Mouse (Mus musculus) large intestine, adult 2 months (tissue): ENCODE results near the gene Coro1b. TPM values are rescaled to one million over a fixed set of nuclear protein-coding genes. Genes with fewer than 3 reads are reported as not detected.

Experiments
- DNase-seq: peaks from one replicate; pipeline ENCODE4 v3.0.0-alpha.2; 2012; ENCODE audit warnings: low read depth, low spot score
- WGBS: fragments of 180-500 bp; shearing (Covaris S2); methylation state at CpG from one replicate; pipeline ENCODE4 v1.1.7; 2018; 5-methylcytosine and 5-hydroxymethylcytosine counted together
- polyA plus RNA-seq: library from polyadenylated mRNA; depleted of rRNA; stranded (reverse); fragments of >200 nt; gene quantifications from 2 replicates; pipeline ENCODE4 v1.2.3, GENCODE M21; 2012

Coro1b gene
- polyA plus RNA-seq, 1 experiment: 385 TPM

GRCm38 (mm10) chr19:4180411-4180810 is 32.0 kb downstream of the Coro1b start:
- 86% methylated on average over 7 of the region's 7 CpGs for WGBS
- no peak for DNase-seq

GRCm38 (mm10) chr19:4181892-4182291 is 33.5 kb downstream of the Coro1b start:
- 24% methylated on average over 3 of the region's 3 CpGs for WGBS
- peak; percentile 64 for DNase-seq

GRCm38 (mm10) chr19:4183689-4184088 is 35.3 kb downstream of the Coro1b start:
- 93% methylated on average over 2 of the region's 2 CpGs for WGBS
- no peak for DNase-seq

- 63% methylated on average over 15 of the region's 15 CpGs for WGBS
- no peak for DNase-seq
Observed at GRCm38 (mm10) chr19:4184976-4185975, 36.9 kb downstream of the Coro1b start.

- whole genome bisulfite sequencing: 74% methylated on average over 3 of the region's 3 CpGs
- DNase-seq: no peak
Observed at GRCm38 (mm10) chr19:4187303-4187702, 38.9 kb downstream of the Coro1b start.

- no peak for DNase-seq
- 90% methylated on average over 12 of the region's 12 CpGs for WGBS
Observed at GRCm38 (mm10) chr19:4189051-4189620, 40.7 kb downstream of the Coro1b start.

DNA sequence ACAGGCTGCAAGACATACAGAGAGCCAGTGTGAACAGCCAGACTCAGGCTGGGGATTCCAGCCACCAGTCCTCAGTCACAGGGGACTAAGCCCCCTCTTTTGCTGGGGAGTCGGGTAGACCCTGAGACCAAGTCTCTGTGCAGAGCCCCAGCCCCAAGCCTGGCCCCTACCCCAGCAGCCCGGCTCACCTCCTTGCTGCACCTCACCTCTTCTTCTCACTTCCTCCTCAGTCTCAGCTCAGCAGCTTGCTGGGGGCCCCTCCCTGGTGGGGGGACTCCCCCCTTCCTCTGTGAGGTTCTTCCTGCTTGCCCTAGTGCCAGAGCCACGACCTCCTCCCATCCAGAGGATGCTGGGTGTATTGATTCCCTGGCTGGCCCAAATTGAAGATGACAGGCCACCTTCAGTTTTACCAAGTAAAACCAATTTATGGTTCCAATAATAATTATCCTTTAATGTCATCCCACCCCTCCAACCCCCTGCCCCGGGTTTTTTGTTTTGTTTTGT is 42.5 kb downstream of the Coro1b start, which contains the start of gene Tbc1d10c:
Tbc1d10c (minus strand) TSS at position 454 of the 504 bp plus-strand sequence.
- WGBS: 38% methylated on average over 4 of the region's 4 CpGs
- DNase-seq: no peak

DNA sequence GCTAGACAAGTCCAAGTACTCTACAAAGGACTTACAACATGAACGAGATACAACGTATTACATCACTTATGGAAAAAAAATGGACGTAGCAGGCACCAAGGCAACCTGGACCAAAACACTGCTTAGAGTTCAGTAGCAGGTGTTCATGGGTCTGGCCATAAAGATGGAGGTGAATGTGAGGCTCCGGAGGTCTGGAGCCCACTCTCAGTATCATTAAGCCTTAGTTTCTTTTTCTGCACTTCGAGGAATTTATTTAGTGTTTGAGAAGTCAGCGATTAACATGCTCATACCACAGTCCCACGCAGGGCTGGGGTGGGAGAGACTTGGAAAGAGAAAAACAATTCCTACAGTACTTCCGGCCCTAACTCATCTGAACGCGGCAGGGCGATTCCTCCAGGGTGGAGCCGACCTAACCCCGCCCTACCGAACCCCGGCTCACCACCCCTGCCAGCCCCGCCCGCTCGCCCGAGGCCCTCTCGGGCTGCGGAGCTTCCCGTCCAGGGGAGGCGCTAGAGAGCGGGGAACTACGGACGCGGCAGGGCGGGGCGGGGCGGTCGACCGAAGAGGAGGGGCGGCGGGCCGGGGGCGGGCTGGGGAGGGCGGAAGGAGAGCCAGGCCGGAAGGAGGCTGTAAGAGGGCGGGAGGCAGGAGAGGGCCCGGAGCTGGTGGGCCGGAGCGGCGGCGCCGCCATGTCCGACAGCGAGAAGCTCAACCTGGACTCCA is 43.3 kb downstream of the Coro1b start, which contains the start of gene Ppp1ca:
Ppp1ca (plus strand) TSS at position 538 of the 723 bp plus-strand sequence.
- peak; percentile 85 for DNase-seq
- under 1% methylated on average over 47 of the region's 47 CpGs for whole genome bisulfite sequencing

DNA sequence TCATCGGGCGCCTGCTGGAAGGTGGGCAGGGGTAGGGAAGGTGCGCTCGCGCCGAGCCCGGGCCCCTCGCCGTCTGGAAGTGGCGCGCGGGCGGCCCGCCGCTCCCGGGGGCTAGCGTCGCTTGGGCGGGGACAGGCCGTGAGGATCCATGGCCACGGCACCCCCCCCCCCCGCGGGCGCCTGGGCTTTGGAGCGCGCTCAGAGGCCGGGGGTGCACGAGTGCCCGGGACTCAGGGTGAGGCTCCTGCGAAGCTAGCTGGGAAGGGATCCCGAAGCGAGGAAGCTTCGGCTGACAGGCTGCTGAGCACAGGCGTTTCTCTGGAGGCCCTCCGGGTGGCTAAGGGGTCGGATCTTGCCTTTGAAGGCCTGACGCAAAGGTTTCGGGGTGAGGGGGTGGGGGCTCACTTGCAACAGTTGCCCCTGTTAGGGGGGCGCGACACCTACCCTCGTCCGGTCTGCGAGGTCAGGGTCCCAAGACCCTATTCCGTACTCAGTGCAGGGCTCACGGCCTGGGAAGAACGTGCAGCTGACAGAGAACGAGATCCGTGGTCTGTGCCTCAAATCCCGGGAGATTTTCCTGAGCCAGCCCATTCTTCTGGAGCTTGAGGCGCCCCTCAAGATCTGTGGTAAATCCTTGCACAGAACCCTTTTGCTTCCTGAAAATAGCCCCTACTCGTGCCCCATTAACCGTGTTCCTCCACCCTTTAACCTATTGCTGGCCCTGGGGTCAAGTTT is 44.0 kb downstream of the Coro1b start:
- no peak for DNase-seq
- WGBS: under 1% methylated on average over 52 of the region's 52 CpGs

DNA sequence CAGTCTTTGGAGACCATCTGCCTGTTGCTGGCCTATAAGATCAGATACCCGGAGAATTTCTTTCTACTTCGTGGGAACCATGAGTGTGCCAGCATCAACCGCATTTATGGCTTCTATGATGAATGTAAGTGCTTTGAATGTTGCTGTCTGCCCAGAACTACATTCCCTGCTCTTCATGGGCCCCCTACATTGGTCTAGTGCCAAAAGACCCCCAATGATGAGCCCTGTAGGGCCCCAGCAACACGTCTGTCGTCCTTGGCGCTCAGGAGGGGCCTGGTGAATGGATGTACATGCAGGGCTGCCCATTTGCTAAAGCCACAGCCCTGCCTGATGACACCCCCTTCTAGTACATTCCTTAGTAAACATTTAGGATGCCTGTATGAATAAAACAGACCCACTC is 44.7 kb downstream of the Coro1b start:
- no peak for DNase-seq
- WGBS: 38% methylated on average over 6 of the region's 6 CpGs

GRCm38 (mm10) chr19:4194021-4194724 is 45.8 kb downstream of the Coro1b start:
- WGBS: 81% methylated on average over 8 of the region's 8 CpGs
- DNase-seq: no peak

DNA sequence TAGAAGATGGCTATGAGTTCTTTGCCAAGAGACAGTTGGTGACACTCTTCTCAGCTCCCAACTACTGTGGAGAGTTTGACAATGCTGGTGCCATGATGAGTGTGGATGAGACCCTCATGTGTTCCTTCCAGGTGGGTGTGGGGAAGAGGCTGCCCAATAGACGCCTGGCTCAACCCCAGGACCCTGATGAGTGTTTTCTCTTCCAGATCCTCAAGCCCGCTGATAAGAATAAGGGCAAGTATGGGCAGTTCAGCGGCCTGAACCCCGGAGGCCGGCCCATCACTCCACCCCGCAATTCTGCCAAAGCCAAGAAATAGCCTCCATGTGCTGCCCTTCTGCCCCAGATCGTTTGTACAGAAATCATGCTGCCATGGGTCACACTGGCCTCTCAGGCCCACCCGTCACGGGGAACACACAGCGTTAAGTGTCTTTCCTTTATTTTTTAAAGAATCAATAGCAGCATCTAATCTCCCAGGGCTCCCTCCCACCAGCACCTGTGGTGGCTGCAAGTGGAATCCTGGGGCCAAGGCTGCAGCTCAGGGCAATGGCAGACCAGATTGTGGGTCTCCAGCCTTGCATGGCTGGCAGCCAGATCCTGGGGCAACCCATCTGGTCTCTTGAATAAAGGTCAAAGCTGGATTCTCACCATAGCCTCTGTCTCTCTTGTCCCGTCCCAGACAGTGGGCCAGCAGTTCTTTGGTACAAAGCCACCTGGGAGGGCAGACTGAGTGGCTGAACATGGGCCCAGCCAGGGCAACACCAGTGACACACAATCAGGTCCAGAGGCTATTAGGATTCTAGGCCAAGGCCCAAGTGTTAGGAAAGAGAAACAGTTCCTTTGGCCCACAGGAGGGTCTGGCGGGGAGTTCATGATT is 46.6 kb downstream of the Coro1b start:
- no peak for DNase-seq
- WGBS: 70% methylated on average over 12 of the region's 12 CpGs

GRCm38 (mm10) chr19:4196048-4196447 is 47.6 kb downstream of the Coro1b start:
- 30% methylated on average over 2 of the region's 2 CpGs for WGBS
- DNase-seq: no peak

- no peak for DNase-seq
- WGBS: 5% methylated on average over 5 of the region's 5 CpGs
Observed at GRCm38 (mm10) chr19:4196548-4196947, 48.1 kb downstream of the Coro1b start.

- WGBS: 55% methylated on average over 3 of the region's 3 CpGs
- no peak for DNase-seq
Observed at GRCm38 (mm10) chr19:4197180-4197579, 48.8 kb downstream of the Coro1b start.

- DNase-seq: peak; percentile 95
- WGBS: under 1% methylated on average over 34 of the region's 34 CpGs
Observed at GRCm38 (mm10) chr19:4201291-4201909, 53.0 kb downstream of the Coro1b start, which contains the start of gene Rad9a. Rad9a (minus strand) TSS chr19:4201662.

DNA sequence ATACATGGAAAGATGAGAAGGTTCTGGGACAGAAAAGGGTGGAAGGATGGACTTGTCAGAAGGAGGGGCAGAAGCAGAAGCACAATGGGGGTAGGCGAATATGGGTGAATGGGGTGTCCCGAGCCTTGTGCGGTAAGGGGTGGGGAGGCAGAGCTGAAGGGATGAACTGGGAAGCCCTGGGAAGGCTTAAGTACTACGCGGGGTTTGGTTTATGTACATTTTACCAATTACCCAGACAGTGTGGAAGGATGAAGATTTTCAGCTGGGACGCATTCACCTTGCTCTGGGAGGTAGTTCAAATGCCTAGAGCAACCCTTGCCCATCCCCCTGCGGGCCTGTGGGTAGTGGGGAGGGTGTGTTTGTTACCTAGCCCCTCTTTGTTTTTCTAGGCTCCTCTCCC is 53.7 kb downstream of the Coro1b start:
- WGBS: 28% methylated on average over 7 of the region's 7 CpGs
- DNase-seq: no peak
